Mouse (Mus musculus): Measurements from ENCODE around the gene Usp21.
"Not testable (repeated sequence)": the region's sequence is repeated elsewhere in the genome, so short reads cannot be mapped to it uniquely, and the experiment has no call there.

Gene Usp21

DNA sequence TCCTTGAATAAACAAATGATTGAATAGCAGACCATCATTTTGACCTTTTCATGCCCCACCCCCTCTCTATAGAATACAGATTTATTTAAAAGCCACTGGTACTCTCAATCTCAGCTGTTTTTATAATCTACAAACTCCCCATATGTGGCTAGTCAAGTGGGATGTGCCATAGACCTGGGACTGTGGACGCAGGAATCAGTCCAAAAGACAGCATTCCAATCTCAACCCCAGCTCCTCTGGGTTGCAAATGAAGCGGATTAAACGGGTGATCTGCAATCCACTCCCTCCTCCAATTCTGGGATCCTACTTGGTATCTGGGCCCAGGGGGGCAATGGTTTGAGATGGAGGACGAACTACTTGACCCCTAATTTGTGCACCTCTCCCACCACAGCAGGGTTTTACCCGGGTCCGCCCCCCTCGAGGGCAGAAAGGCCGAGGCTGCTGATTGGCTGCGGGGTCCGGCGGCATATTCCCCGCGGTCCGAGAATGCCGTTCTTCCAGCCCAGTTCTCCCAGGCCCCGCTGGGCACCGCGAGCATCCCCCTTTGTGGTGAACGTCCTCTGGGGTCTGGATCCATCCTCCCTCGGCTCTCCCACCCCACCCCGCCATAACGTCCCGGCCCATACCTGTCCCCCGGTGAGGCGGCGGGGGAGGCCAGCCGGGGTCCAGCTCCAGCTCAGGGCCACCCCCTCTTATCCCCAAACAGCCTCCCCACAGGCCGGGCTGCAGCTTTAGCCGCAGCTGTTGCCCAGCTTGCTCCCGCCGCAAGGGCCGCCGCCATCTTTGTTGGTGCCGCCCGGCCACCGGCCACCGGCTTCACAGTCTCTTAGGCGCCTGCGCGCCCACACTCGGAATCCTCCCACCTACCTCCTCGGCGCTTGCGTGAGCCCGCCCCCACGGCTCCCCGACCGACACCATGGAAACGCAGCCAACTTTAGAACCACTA is at the start of gene Usp21:
Gene Usp21, minus strand, starts transcription at position 856 of the 946 bp plus-strand sequence.
- DNase-seq, result peak; percentile 96 to 97

DNA sequence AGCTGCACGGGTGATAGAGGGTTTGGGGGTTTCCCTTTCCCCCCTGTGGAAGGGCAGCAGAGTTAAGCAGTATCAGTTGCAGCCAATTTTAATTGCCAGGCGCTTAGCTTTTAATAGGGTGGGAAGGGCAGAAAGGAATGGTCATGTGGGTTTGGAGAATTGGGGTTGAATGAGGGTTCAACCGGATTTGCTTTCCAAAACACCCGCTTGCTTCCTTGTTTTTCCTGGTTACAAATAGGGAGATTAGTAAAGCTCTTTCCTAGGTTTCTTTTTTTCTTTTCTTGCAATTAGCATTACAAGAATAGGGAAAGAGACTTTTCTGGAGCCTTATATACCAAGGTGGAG is 42.4 kb upstream of the Usp21 start:
- peak; percentile 24 to 25 for DNase-seq

DNA sequence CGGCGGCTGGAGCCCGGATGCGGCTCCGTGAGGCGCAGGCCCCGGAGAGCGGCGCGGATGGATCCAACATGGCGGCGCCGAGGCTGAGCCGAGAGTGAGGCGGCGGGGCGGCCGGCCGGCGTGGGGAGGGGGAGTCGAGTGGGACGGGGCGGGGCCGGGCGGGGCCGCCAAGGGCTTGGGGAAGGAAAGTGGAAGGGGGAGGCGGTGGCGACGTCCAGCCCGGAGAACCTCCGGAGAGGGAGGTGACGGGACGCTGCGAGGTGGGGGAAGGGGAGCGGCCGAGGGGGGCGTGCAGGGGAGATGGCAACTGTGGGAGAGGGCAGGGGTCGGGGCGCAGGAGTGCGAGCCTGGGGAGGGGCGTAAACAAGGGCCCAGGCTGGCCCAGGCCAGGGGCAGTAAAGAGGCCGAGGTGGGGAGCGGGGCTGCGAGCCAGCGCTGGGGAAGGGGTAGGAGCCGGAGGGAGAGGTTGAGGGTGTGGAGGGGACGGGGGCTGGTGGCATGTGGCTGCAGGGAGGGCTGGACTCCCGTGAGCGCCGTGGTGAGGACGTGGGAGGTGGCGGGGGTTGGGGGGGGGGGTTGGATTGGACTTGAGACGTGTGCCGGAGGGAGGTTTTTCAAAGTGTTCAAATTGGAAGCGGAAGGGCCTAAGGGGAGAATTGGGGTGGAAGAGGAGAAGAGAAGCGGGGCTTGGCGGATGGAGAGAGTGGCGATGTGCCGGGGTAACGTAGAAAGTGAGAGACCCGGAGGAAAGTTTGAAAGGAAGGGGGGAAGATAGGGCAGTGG is 41.8 kb upstream of the Usp21 start:
- peak; percentile 32 to 88 for DNase-seq

DNA sequence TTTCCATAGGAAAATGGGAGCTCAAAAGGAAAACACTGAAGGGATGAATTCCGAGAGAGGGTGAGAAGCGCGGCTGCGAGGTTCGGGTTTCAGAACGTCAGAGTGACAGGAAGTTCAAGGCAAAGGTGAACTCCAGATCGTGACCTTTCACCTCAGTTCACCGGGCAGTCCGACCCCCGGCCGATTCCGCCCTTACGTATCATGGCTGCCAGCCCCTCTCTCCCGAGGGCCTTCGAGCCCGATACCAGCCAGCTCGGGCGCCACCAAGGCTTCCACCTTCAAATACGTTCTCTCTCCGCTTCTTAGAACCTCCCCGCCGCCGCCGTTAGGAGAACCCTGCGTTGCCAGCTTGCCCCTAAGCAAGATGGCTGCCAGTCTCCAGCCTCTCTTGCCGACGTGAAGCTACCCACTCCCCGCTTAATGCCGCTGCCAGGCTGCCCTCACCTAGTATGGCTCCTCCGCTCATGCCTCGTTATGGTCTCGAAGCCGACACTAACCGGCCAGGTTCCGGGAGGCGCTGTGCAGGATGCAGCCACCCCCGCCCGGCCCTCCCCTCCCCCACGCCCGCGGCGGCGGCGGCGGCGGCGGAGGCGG is 41.1 kb upstream of the Usp21 start, which contains the start of gene Dedd:
Gene Dedd, plus strand, starts transcription at position 307 of the 594 bp plus-strand sequence.
- DNase-seq, result peak; percentile 90 to 95

DNA sequence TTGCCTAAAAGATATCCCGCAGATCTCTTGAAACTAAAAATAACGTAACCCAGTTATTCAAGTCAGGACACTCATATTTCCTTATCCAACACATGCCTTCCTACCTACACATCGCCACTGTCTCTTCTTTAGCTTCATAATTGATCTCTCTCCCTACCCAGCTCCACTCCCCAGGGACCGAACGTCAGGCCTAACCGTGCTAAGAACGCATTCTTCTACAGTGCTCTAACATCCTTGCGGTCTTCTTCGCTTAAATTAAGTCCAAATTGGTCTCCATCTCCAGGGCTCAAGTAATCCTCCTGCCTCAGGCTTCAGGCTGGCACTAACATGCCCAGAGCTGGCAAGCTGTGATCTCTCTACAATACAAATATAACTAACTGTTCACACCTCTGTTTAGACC is 40.5 kb upstream of the Usp21 start:
- no peak for DNase-seq

DNA sequence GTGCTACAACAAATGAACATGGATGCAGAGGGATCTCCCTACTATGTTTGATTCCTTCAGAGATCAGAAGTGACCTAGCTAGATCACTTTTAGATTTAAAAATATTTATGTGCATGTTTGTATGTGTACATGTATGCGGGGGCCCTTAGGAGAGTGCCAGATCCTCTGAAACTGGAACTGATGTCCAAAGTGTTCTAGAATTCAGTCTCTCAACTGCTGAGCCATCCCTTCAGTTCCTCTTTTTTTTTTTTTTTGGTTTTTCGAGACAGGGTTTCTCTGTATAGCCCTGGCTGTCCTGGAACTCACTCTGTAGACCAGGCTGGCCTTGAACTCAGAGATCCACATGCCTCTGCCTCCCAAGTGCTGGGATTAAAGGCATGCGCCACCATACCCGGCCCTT is 38.8 kb upstream of the Usp21 start:
- not testable (repeated sequence) for DNase-seq

DNA sequence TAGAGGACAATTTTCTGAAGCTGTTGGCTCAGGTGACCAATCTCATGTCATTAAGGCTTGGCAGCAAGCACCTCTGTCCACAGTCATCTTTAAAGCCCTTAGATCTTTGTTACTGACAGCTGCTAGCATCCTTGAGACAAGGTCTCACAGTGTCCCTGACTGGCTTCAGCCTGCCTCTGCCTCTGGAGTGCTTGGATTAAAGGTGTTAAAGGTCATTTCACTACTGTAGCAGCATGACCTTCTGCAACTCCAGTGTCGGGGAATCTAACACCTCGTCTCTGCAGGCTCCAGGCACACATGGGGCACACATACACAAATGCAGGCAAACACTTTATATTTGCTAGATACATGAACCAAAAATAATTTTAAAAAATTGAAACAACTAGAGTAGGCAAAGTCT is 37.8 kb upstream of the Usp21 start:
- DNase-seq, result no peak

DNA sequence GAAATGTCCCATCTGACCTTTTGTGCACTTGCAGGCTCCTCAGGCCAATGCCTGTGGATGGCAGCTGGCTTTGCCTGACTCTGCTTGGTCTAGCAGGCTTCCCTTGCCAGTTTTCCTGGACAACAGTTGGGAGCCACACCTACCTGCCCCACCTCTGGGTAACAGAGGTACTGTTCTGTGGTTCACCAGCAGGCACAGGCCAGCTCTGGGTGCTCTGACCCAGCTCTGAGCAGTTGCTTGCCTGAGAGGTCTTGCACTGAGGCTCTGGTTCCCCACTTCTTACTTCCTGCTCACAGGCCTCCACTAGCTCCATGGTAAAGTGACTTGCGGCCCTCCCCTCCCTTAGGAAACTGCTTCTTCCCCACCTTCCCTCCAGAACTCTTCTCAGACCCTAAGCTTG is 34.2 kb upstream of the Usp21 start:
- DNase-seq, result peak; percentile 63 to 64

DNA sequence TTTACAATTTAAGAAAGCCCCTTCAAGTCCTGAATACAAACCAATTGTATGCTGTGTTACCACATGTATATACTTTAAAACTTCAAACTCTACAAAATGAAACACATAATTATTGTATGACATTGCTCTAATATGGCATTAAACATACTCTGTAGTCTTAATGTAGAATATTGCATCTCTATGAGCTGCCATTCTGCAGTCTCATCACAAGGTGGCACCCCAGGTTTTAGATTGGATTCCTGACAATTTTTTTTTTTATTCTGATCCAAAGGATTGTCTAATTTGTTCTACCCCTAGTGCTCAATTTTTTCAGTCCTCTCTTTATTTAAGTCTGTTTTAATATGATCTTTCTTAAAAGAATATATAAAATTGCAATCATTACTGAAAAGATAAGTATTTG is 33.6 kb upstream of the Usp21 start:
- DNase-seq, result peak; percentile 24 to 27

DNA sequence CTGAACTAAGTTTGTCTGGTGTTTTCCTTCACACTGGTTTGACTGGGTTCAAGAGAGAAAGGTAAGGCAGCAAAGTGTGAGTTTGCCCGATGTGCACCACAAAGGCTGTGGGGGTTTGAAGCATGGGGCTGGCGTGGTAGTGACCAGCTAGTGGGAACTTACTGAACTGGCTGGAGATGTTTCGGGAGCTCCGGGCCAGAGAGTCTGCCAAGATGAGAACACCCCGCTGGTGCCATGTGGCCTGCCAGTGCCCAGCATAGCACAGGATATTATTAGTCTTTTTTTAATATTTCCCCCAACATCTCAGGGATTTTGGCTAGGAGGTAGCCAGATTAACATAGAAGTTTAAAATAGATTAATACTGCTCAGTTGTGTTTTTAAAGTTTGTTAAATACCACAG is 32.4 kb upstream of the Usp21 start:
- DNase-seq, result no peak

DNA sequence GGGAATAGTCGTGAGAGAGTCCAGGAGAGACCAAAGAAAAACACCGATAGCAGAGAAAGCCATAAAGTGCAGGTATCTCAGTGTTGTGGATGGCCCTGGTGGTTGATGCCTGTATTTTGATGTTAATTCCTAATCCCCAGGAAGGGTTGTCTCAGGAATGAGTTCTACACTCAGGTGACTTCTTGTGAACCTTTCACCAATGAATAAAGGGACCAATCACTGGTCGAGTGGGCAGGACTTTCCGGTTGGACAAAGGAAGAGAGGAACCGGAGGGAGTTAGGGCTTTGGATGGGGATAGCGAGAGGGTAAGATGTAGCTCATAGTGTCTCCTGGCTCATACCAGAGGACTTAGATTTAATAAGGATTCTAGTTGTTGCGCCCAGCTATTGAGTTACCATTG is 32.0 kb upstream of the Usp21 start:
- peak; percentile 47 to 52 for DNase-seq

DNA sequence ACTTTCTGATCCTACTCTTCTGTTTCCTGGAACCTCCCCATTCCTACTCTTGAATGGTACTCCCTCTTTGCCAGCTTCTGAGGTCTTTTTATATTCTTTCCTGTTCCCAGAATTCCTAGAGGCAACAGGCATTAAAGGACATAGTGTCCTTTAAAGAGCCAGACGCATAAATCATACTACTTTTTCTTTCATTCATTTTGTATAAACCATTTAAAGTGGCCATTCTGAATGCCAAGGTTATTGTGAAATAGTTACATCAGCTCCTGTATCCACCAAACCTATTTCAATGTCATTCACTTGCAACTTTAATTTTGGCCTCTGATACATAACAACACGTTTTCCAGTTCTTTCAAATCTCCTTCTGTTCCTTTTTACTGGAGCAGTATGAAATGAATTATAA is 21.5 kb upstream of the Usp21 start:
- no peak for DNase-seq

DNA sequence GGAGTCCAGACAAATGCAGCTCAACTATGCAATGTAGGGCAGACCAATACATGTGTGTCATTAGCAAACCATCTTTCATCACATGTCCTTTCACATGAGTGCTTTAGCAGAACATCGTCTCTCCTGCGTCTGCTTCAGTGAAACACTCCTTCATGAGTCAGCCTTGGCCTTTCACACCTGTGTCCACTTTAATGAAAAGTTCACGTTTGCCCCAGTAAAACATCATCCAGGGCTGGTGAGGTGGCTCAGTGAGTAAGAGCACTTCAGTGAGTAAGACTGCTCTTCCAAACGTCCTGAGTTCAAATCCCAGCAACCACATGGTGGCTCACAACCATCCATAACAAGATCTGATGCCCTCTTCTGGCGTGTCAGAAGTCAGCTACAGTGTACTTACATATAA is 18.4 kb upstream of the Usp21 start:
- DNase-seq, result not testable (repeated sequence)

DNA sequence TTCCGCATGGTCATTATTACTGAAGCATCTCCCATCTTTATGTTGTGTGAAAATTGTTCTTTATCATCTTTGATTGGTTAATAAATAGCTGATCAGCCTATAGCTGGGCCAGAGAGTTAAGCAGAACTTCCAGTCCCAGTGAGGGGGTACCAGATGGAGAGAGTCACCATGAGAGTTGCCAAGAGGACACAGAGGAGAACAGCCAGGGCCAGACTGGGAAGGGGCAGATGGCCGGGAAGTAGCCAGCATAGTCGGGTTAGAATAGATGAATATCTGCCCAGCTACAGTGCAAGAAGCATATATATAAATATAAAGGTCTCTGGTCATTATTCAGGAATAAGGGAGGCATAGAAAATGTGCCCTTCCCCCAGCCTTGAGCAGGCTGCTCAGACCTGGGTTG is 10.4 kb upstream of the Usp21 start:
- no peak for DNase-seq

DNA sequence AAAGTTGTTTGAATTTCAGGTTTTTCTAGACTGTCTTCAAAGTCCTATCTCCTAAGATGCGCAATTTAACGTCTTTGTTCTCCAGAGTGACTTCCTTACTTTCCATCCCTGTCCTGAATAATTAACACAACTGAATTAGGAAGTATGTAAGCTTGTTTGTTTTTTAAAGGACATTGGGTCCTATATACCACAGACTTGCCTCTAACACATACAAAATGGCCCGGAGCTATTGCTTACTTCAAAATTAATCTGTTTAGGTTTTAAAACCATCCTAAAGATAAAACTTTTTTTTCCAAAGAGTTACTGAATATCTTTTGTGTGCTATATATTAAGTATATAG is 7.2 kb upstream of the Usp21 start:
- no peak for DNase-seq

DNA sequence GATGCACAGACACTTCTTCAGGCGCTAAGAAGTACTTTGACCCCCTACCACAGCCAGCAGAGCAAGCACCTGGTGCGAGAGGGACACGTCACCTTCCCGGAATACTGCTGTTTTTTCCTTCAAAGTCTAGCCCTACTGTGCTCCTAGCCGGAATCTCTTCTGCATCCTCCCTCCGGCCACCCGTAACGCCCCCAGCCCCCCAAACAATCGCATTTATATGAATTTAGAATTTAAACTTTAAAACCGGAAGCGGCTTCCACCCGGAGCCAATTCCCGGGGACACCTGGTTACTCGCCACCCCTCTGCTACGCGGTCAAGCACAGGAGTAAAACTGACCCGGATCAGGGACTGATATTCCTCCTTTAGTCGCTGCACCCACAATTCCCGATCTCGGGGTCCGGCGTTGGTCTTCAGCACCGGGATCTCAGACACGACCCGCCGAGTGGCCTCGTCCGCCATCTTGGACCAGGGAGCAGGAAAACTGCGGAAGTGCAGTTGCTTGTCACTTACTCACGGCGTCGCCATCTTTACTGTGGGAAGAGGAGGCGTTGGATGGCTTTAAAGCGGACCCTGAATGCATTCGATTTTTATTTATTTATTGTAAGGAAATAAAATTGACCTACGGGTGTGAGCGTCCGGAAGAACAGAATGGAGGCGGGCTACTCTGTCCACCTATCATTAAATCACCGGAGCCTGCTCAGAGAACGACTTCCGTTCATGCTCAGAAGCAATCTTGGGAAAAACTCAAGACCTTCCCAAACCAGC is 6.7 kb upstream of the Usp21 start, which contains the start of gene Ufc1:
Gene Ufc1, minus strand, starts transcription at position 727 of the 765 bp plus-strand sequence.
- peak; percentile 87 to 91 for DNase-seq

DNA sequence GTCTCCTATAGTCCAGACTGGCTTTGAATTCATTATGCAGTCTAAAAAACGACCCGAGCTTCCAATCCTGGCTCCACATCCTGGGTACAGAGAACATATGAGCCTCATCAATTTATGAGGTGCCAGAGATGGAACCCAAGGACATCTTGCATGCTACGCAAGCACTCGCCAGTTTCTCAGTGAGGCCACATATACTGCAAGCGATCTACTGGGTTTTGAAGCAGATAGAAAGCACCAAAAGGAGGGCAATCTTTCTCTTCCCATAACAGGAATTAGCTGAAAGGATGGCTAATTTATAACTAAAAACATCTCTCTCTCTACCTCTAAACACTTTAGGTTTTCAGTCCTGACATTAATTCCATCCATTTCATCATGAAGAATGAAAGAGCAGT is 6.1 kb upstream of the Usp21 start:
- no peak for DNase-seq

DNA sequence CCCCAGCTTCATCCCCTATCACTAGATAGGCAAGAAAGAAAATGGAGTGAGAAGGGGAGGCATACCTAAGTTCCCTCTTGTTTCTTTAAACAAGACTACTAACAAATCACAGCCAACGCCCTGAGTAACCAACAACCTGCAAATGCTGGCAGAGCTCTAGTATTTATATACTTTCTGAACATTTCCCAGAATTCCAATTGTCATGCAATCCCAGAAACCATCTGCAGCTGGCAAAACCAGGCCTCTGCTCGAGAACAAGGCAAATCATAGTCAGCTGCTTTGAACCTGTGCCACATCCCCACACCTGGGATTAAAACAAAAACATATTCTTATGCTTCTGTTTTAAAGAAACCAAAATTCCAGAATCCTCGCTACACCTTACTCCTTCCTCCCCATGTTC is 5.6 kb upstream of the Usp21 start:
- DNase-seq, result no peak

DNA sequence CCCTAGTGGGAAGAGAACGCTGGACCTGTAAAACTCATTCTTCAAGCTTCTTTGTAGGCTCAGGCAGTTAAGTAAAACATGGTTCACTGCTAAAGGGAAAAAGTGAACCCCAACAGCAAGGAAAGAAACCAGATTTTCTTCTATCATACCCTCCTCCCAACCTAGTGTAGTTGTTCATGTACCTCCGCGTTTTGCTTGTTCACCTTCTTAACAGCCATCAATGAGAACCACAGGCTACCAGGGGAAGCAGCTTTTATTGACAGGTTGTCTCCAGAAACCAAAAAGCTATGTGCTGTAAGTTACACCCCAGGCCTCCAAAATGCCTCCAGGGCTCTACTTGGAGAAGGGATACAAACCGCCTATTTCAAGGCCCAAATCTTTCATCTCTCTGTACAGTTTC is 537 bp upstream of the Usp21 start:
- no peak for DNase-seq

DNA sequence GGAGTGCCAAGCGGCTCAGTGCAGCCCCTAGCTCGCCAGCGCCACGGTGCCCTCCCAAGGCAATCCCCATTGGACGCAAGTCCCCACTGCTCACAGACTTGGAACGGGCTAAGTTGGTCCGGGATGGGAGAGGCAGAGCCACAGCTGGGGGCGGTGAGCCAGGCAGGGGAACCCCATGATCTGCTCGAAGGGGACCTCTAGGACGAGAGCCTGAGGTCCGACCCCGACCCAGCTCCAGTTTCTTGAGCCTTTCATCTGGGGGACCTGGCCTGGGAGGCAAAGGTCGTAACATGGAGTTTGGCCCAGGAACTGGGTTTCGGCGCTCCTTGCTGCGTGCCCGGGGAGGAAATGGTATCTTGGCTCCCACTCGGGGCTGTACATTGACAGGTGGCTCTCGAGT is 1.3 kb downstream of the Usp21 start:
- no peak for DNase-seq

DNA sequence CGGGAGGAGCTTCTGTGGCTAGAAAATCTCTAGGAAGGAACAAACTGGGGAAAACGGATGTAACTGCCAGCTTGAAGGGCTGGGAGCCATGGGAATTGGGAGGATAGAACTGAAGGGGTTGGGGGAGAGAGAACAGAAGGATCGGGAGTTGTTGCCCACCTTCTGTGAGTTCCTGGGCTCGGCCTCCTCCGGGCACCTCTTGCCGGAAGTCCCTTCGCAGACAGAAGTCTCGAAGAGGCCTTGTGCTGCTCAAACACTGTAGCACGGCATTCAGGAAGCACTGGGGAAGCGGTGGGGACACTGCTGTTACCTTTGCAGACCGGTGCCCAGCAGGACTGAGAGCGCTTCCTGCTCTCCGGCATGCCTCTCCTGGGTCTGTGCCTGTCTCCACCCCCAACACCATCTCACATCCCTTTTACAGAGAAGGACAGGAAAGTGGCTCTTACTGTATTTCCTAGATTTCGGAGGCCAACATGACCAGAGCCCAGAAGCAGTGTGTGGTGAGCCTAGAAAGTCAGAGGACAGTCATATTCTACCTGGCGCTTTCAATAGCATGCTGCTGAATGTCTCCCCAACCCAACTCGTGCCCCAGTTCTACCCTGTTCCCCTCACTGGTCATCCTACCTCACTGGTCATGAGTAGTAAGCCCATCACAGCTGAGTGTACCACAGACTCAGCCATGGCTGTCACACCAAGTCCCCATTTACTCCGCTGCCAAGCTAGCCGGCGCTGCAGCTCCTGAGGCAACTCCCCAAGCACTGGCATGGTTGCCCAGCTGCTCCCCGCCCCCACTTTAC is 2.5 kb downstream of the Usp21 start:
- no peak for DNase-seq

DNA sequence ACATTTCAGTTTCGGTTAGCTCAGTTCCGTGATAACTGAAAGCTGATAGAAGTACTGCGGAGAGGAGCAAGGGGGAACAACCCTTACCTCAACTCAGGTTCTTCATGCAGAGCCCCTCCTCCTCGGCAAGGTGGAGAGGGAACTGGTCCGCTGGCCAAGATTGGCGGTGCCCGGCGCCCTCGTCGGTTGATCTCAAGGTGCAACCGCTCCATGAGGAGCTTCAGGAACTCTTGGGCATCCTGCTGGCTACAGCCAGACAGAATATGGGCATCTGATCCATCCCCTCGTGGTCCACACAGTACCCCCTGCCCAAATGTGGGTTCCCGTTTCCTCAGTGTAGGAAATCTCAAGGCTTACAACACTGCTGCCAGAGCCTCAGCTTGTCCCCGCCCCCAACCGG is 3.3 kb downstream of the Usp21 start:
- DNase-seq, result no peak
